Mouse (Mus musculus) megakaryocyte-erythroid progenitor cell, adult 5-6 weeks (primary cell): ENCODE measurements around the gene Trnt1. TPM values are rescaled to one million over a fixed set of nuclear protein-coding genes. Genes with fewer than 3 reads are reported as not detected.

Source experiments
- total RNA-seq, 2 experiments: library from RNA; stranded (forward) in 1 of 2; stranded (reverse) in 1 of 2; fragments of 200-1000, 215-1000 nt in 1 of 2; fragments of >200 nt in 1 of 2; fragmentation: Nextera tagmentation in 1 of 2; gene quantifications; 2 replicates each; pipeline ENCODE4 v1.2.3; 2014 to 2017

Trnt1 gene
- total RNA-seq, 2 experiments from 2014 or later: 67.5 to 111 TPM

Other genes with a start within 250 kb of the Trnt1 start
- gene Il5ra, start 20.1 kb upstream of the Trnt1 start, total RNA-seq (2014; fragmentation: Nextera tagmentation): not detected in 2 replicates
- gene Il5ra, start 20.1 kb upstream of the Trnt1 start, total RNA-seq (2017): not detected in 2 replicates
- gene Crbn, start 31.0 kb downstream of the Trnt1 start, total RNA-seq (2014; fragmentation: Nextera tagmentation): 21.6 and 23.9 TPM in 2 replicates
- gene Crbn, start 31.0 kb downstream of the Trnt1 start, total RNA-seq (2017): 46.5 and 68.8 TPM in 2 replicates